Mouse (Mus musculus): Measurements from ENCODE around the gene B230217C12Rik. TPM values are rescaled to one million over a fixed set of nuclear protein-coding genes. Genes with fewer than 3 reads are reported as not detected.

The B230217C12Rik gene
- polyA plus RNA-seq, 1 experiment from 2014 or later: 43.8 TPM

GRCm38 (mm10) chr11:97813085-97813484 lies 27.5 kb upstream of the B230217C12Rik start:
- Histone ChIP-seq H3K4me3 (ENCODE audit: low read depth, low read length) (no peak overlapping the region), H3K27ac (ENCODE audit: low read length) (peak overlapping the region; percentile 93), H3K36me3 (ENCODE audit: control insufficient read depth, insufficient read depth, low read length) (peaks cover 14% of the 10 kb centered on the region; the same call in 1 of the 2 replicates), H3K9ac (ENCODE audit: low read depth, low read length) (peak overlapping the region; percentile 60), H3K27me3 (ENCODE audit: control insufficient read depth, insufficient read depth, low read depth, low read length) (no peaks in the 10 kb centered on the region), H3K9me3 (replicated peaks; ENCODE audit: control insufficient read depth, low read length, poor library complexity, severe bottlenecking) (no peaks in the 10 kb centered on the region), H3K4me1 (ENCODE audit: control insufficient read depth, insufficient read depth, low read length) (peaks cover 54% of the 10 kb centered on the region), H3K4me2 (ENCODE audit: low read length) (peak overlapping the region; percentile 50)
- ATAC-seq: peak; percentile 50
- WGBS: 23% methylated on average over 7 of the region's 7 CpGs

- 0 out of 2 replicates have a peak overlapping the region, but pooled peaks have one; percentile 12 for H3K4me2 ChIP-seq (ENCODE audit: low read length)
- H3K36me3 ChIP-seq (ENCODE audit: control insufficient read depth, insufficient read depth, low read length): peaks cover 16% of the 10 kb centered on the region; the same call in 1 of the 2 replicates
These were observed 26.6 kb upstream of the B230217C12Rik start for GRCm38 (mm10) chr11:97813746-97814515.

GRCm38 (mm10) chr11:97815736-97816135 lies 24.8 kb upstream of the B230217C12Rik start:
- WGBS: 70% methylated on average over 11 of the region's 11 CpGs
- ATAC-seq: no peak
- no peaks in the 10 kb centered on the region for H3K27me3 ChIP-seq (ENCODE audit: control insufficient read depth, insufficient read depth, low read depth, low read length)
- no peak overlapping the region for H3K4me2 ChIP-seq (ENCODE audit: low read length)
- H3K9me3 ChIP-seq (replicated peaks; ENCODE audit: control insufficient read depth, low read length, poor library complexity, severe bottlenecking): no peaks in the 10 kb centered on the region
- peaks cover 17% of the 10 kb centered on the region; the same call in 1 of the 2 replicates for H3K36me3 ChIP-seq (ENCODE audit: control insufficient read depth, insufficient read depth, low read length)
- H3K4me1 ChIP-seq (ENCODE audit: control insufficient read depth, insufficient read depth, low read length): peaks cover 45% of the 10 kb centered on the region
- H3K4me3 ChIP-seq (ENCODE audit: low read depth, low read length): no peak overlapping the region
- peak overlapping the region; percentile 22; the same call in 1 of the 2 replicates for H3K27ac ChIP-seq (ENCODE audit: low read length)
- 0 out of 2 replicates have a peak overlapping the region, but pooled peaks have one; percentile 5 for H3K9ac ChIP-seq (ENCODE audit: low read depth, low read length)

More at GRCm38 (mm10) chr11:97813746-97814515, 26.6 kb upstream of the B230217C12Rik start:
- no peak overlapping the region for H3K4me3 ChIP-seq (ENCODE audit: low read depth, low read length)
- peak overlapping the region; percentile 93 for H3K27ac ChIP-seq (ENCODE audit: low read length)
- peak overlapping the region; percentile 60 for H3K9ac ChIP-seq (ENCODE audit: low read depth, low read length)
- ATAC-seq: no peak
- no peaks in the 10 kb centered on the region for H3K9me3 ChIP-seq (replicated peaks; ENCODE audit: control insufficient read depth, low read length, poor library complexity, severe bottlenecking)
- 67% methylated on average over 17 of the region's 17 CpGs for WGBS
- H3K4me1 ChIP-seq (ENCODE audit: control insufficient read depth, insufficient read depth, low read length): peaks cover 57% of the 10 kb centered on the region
- no peaks in the 10 kb centered on the region for H3K27me3 ChIP-seq (ENCODE audit: control insufficient read depth, insufficient read depth, low read depth, low read length)

- no peak overlapping the region for H3K9ac ChIP-seq (ENCODE audit: low read depth, low read length)
- no peaks in the 10 kb centered on the region for H3K9me3 ChIP-seq (replicated peaks; ENCODE audit: control insufficient read depth, low read length, poor library complexity, severe bottlenecking)
- H3K36me3 ChIP-seq (ENCODE audit: control insufficient read depth, insufficient read depth, low read length): peaks cover 17% of the 10 kb centered on the region; the same call in 1 of the 2 replicates
- peaks cover 41% of the 10 kb centered on the region for H3K4me1 ChIP-seq (ENCODE audit: control insufficient read depth, insufficient read depth, low read length)
- no peak for ATAC-seq
- WGBS: 33% methylated on average over 5 of the region's 5 CpGs
- no peak overlapping the region for H3K4me2 ChIP-seq (ENCODE audit: low read length)
- no peaks in the 10 kb centered on the region for H3K27me3 ChIP-seq (ENCODE audit: control insufficient read depth, insufficient read depth, low read depth, low read length)
- H3K4me3 ChIP-seq (ENCODE audit: low read depth, low read length): no peak overlapping the region
- H3K27ac ChIP-seq (ENCODE audit: low read length): no peak overlapping the region
These were observed 24.4 kb upstream of the B230217C12Rik start for GRCm38 (mm10) chr11:97816176-97816575.

- Histone ChIP-seq H3K4me2 (ENCODE audit: low read length) (no peak overlapping the region), H3K36me3 (ENCODE audit: control insufficient read depth, insufficient read depth, low read length) (peaks cover 17% of the 10 kb centered on the region; the same call in 1 of the 2 replicates), H3K27me3 (ENCODE audit: control insufficient read depth, insufficient read depth, low read depth, low read length) (no peaks in the 10 kb centered on the region), H3K4me1 (ENCODE audit: control insufficient read depth, insufficient read depth, low read length) (peaks cover 33% of the 10 kb centered on the region), H3K27ac (ENCODE audit: low read length) (no peak overlapping the region), H3K9me3 (replicated peaks; ENCODE audit: control insufficient read depth, low read length, poor library complexity, severe bottlenecking) (no peaks in the 10 kb centered on the region), H3K4me3 (ENCODE audit: low read depth, low read length) (no peak overlapping the region), H3K9ac (ENCODE audit: low read depth, low read length) (no peak overlapping the region)
- no peak for ATAC-seq
- 64% methylated on average over 9 of the region's 9 CpGs for WGBS
These were observed 23.7 kb upstream of the B230217C12Rik start for GRCm38 (mm10) chr11:97816916-97817315.

- Histone ChIP-seq H3K9ac (ENCODE audit: low read depth, low read length) (no peak overlapping the region), H3K27me3 (ENCODE audit: control insufficient read depth, insufficient read depth, low read depth, low read length) (no peaks in the 10 kb centered on the region), H3K4me1 (ENCODE audit: control insufficient read depth, insufficient read depth, low read length) (peaks cover 29% of the 10 kb centered on the region), H3K4me2 (ENCODE audit: low read length) (no peak overlapping the region), H3K9me3 (replicated peaks; ENCODE audit: control insufficient read depth, low read length, poor library complexity, severe bottlenecking) (no peaks in the 10 kb centered on the region), H3K27ac (ENCODE audit: low read length) (no peak overlapping the region), H3K4me3 (ENCODE audit: low read depth, low read length) (no peak overlapping the region), H3K36me3 (ENCODE audit: control insufficient read depth, insufficient read depth, low read length) (peaks cover 17% of the 10 kb centered on the region; the same call in 1 of the 2 replicates)
- ATAC-seq: no peak
- 47% methylated on average over 5 of the region's 5 CpGs for WGBS
These were observed 23.2 kb upstream of the B230217C12Rik start for GRCm38 (mm10) chr11:97817379-97817778.

- H3K27me3 ChIP-seq (ENCODE audit: control insufficient read depth, insufficient read depth, low read depth, low read length): no peaks in the 10 kb centered on the region
- no peaks in the 10 kb centered on the region for H3K9me3 ChIP-seq (replicated peaks; ENCODE audit: control insufficient read depth, low read length, poor library complexity, severe bottlenecking)
- H3K4me2 ChIP-seq (ENCODE audit: low read length): no peak overlapping the region
- H3K4me1 ChIP-seq (ENCODE audit: control insufficient read depth, insufficient read depth, low read length): peaks cover 23% of the 10 kb centered on the region
- no peak overlapping the region for H3K9ac ChIP-seq (ENCODE audit: low read depth, low read length)
- H3K36me3 ChIP-seq (ENCODE audit: control insufficient read depth, insufficient read depth, low read length): peaks cover 17% of the 10 kb centered on the region; the same call in 1 of the 2 replicates
- peak overlapping the region; percentile 63 for H3K27ac ChIP-seq (ENCODE audit: low read length)
- ATAC-seq: no peak
- H3K4me3 ChIP-seq (ENCODE audit: low read depth, low read length): no peak overlapping the region
- 12% methylated on average over 6 of the region's 6 CpGs for WGBS
These were observed 22.6 kb upstream of the B230217C12Rik start for GRCm38 (mm10) chr11:97818003-97818402.

GRCm38 (mm10) chr11:97818571-97818970 lies 22.0 kb upstream of the B230217C12Rik start:
- Histone ChIP-seq H3K9ac (ENCODE audit: low read depth, low read length) (peak overlapping the region; percentile 36; the same call in 1 of the 2 replicates), H3K9me3 (replicated peaks; ENCODE audit: control insufficient read depth, low read length, poor library complexity, severe bottlenecking) (no peaks in the 10 kb centered on the region), H3K36me3 (ENCODE audit: control insufficient read depth, insufficient read depth, low read length) (peaks cover 17% of the 10 kb centered on the region; the same call in 1 of the 2 replicates), H3K27me3 (ENCODE audit: control insufficient read depth, insufficient read depth, low read depth, low read length) (no peaks in the 10 kb centered on the region), H3K4me2 (ENCODE audit: low read length) (no peak overlapping the region), H3K4me1 (ENCODE audit: control insufficient read depth, insufficient read depth, low read length) (peaks cover 17% of the 10 kb centered on the region), H3K27ac (ENCODE audit: low read length) (peak overlapping the region; percentile 63), H3K4me3 (ENCODE audit: low read depth, low read length) (no peak overlapping the region)
- peak; percentile 68 for ATAC-seq
- 8% methylated on average over 4 of the region's 4 CpGs for WGBS

- WGBS: 41% methylated on average over 4 of the region's 4 CpGs
- Histone ChIP-seq H3K4me2 (ENCODE audit: low read length) (no peak overlapping the region), H3K27me3 (ENCODE audit: control insufficient read depth, insufficient read depth, low read depth, low read length) (no peaks in the 10 kb centered on the region), H3K4me3 (ENCODE audit: low read depth, low read length) (no peak overlapping the region), H3K9me3 (replicated peaks; ENCODE audit: control insufficient read depth, low read length, poor library complexity, severe bottlenecking) (no peaks in the 10 kb centered on the region), H3K9ac (ENCODE audit: low read depth, low read length) (peak overlapping the region; percentile 36; the same call in 1 of the 2 replicates), H3K36me3 (ENCODE audit: control insufficient read depth, insufficient read depth, low read length) (peaks cover 17% of the 10 kb centered on the region; the same call in 1 of the 2 replicates), H3K27ac (ENCODE audit: low read length) (peak overlapping the region; percentile 63), H3K4me1 (ENCODE audit: control insufficient read depth, insufficient read depth, low read length) (peaks cover 12% of the 10 kb centered on the region)
- ATAC-seq: no peak
These were observed 21.5 kb upstream of the B230217C12Rik start for GRCm38 (mm10) chr11:97819102-97819501.

Measured in midbrain, embryonic 16.5 days (tissue).